Mouse (Mus musculus) forelimb bud, embryonic 11.5 days (tissue): ENCODE data around the gene Fam71b.
A peak's percentile ranks its signal among the peaks of the same experiment; 100 is the strongest.

ENCODE experiments used
- DNase-seq: peaks from one replicate; pipeline ENCODE4 v3.0.0-alpha.2; 2012; ENCODE audit warnings: low read depth, low spot score

Fam71b gene

DNA sequence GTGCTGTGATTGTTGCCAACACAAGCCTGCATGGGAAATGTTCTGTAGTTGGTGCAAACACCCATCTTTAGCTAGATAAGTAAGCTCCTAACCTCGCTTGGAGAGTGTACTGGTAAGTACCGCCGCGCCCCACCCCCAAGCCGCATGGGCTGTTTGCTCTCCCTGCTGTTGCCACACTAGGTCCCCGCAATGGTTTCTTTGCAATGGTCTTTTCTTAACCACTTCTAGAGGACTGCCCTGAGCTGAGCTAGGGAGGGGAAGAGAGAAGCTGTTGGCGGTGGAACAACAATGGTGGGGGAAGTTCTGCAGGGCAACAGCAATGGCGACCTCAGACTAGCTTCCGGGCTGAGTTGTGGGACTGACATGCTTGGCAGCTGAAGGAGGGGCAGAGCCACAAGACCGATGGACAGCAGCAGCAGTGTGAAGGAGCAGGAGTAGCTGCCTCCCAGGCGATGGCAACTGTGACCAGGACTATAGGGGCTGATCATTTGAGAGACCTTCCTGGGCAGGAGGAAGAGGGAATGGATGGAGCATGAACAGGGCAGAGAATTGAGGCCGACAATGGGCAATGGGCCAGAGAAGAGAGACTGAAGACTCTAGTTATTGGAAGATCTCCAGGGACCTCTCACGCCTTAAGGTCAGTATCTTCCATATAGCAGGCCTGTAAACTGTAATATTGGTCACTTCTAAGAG, at the start of gene Fam71b:
Fam71b (plus strand) TSS at position 393 of the 693 bp plus-strand sequence.
- no peak for DNase-seq

DNA sequence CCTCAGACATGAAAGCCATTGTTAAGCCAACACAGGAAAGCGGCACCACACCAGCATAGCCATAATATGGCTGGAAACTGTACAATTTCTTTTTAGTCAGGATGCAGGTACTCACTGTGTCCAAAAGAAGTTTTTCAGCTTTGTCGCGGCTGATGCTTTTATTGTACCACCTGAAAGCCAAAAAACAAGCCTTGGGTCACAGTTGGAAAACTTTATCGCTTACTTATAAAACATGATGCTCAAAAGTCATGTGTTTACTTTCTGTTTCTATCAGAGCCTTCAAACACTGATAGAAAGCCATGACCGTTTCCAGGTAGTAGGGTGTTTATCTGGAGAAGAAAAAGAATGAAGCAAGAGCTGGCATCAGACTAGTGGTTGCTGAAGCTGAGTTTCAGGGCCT, 48.6 kb upstream of the Fam71b start:
- DNase-seq, result no peak

DNA sequence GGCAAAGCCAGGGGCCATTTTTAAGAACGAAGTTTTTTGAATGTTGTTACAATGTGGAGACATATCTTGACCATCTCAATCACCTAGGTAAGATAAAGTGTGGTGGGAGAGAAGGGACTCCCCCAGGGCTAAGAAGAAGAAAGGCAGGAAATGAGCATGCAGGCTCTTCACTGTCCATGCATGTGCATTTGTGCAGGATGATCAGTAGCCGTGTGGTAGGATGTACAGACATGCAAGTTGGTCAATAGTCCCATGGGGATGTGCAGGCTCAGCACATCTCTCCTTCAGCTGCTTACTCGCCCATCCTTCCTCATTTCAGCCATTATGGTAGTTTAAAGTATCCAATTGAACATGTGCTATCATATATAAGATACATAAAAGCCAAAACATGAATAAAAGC, 47.9 kb upstream of the Fam71b start:
- no peak for DNase-seq

DNA sequence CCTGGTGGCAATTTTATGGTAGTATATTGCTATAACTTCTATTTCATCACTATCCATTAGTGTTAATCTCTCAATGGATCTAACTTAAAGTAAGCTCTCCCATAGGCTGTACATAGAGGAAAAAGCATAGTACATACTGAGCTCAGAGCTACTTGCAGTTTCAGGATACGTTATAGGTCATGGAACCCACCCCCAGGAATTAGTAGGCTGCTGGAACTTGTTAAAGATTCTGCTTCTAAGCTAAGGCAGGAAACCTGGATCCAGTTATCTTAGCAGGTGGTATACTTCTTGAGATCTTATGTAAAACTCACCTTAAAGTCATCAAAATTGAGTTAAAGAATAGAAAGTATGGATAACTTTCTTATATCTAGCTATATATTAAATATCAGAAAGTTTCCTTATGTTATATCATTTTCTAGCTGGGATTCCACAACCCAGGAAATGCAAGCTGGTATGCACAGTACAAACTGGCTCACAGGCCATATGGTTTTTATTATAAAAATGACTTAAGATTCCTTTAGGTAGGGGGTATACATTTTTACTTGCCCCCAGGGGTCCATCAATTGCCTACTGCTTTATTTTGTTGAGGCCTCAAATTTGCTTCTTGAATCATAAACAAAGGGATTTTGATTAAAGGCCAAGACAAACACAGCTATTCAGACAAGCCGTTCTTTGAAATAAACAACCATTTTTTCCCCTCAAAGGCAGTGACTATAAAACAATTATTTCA, 46.5 kb upstream of the Fam71b start:
- DNase-seq, result peak; percentile 59

DNA sequence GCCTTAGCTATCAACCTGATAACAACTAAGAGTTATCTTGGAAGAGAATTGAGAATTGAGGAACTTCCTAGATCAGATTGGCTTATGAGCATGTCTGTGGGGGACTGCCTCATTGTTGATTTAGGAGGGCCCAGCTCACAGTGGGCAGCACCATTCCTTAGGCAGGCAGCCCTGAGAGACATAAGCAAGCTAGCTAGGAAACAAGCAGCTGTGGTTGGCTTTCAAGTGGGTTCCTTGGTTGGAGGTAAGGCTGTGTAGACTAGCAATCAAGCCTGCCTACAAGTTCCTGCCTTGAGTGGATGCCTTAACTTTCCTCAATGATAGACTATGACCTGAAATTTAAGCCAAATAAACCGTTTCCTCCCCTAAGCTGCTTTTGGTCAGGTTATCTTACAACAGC, 38.0 kb upstream of the Fam71b start:
- DNase-seq, result no peak

DNA sequence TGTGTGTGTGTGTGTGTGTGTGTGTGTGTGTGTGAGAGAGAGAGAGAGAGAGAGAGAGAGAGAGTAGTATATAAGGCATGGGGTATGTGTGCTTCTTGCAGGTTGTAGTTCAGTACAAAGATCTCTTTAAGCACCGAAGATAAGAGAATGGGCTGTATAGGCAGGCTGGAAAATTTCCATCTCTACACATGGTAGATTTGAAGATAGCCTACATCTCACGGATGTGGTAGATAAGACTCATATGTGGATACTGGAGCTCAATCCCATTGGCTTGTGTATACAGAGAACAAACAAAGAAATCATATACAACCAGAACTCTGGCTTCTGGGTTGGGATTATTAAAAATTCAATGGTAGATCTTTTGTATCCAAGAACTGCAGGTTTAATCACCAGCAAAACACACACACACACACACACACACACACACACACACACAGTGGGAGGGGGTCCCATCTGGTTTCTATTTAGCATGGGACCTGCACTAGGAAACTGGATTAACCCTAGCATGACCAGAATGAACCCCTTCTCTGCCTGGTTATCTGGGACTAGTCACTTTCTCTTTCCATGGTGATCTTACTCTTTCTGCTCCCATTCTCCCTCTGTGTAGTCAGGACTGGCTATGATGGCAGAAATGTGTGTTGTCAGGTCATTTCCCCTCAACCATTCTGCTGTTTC, 35.2 kb upstream of the Fam71b start:
- DNase-seq, result peak; percentile 63

DNA sequence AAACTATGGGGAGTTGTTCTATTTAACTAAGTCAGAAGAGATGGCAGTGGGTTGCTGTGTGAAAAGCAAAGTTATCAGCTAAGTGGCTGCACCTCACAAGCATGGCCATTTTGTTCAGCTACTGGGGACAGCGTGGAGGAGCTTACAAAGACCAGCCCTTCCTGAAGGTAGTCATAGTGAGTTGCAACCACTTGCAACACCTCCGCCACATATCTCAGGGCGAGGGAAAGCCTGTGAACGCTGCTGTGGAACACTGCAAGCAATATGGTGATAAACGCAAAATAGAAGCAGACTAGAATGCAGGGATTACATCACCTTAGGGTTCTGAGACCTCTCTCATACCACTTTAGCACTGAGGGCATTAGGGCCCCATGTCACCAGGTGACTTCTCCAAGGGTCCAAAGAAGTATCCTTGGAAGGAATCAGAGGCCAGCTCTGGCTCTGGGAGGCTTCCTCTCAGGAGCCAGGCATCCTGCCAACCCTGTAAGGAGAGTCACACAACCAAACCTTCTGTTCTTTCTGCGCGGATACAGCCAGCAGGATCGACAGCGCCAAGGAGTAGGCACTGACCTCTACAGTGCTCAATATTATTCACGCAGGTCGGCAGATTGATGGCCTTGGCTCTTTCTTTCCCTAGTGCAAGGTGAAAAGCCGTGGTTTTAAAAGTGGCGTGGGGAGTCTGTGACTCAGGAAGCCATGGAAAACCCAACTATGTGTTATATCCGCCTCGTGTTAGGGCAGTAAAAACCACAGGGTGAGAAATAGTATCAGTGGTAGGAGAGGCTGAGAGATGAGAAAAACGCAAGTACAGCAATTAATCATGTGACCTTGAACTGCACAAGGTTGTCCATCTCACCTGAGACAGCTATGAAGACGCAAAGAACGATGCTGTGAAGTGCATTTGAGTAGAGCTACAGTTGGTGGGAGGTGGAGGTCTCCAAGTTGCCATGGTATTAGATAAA, 34.0 kb upstream of the Fam71b start:
- no peak for DNase-seq

DNA sequence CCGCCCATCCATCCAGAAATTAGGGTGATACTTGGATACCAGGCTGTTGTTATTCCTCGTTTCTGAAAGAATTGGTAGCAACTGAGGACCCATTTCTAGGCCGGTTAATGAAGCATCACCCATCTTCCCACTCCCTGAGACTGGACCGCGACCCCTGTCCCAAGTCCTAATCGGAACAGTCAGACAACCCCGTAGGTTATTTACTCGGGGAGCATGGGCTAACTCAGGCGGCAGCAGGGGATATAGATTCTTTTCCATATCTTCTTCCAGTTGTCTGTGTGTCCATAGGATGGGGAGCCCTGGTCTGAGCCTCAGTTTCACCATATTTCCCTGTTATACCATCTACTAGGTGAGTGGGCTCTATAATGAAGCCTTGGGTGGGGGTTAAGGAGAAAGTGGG, 32.5 kb upstream of the Fam71b start:
- DNase-seq, result no peak

DNA sequence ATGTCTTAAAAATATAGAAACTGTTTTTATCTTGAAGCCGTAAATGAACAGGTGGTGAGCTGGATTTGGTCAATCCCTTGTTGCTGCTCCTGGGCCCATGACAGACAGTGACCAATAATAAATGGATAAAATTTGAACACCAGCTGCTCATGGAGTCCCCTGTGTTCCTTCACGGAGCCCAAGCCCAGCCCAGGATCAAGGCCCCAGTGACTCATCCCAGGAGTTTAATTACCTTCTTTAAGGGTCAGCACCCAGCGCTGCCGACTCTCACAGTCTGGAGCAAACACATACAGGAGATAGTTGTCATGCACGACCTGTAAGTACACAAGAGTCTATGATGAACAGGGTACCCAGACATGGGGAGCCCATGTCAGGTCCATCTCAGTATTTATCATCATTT, 30.6 kb upstream of the Fam71b start:
- DNase-seq, result no peak

DNA sequence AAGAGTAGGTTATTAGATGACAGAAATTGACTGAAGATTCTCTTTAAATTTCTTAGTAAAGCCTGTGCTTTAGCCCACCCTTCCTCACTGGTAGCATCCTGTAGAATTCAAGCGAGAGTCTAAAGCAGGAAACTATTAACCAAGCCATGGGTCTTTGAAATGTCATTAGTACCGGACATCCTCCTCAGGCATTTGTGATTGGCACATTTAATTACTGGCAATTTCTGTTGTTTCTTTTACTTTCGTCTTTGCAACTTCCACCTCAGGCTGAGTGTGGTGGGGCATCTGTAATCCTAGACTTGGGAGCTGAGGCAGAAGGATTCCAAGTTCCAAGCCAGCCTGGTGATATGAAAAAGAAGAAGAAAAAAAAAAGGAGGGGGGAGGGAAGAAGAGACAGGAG, 30.0 kb upstream of the Fam71b start:
- no peak for DNase-seq

DNA sequence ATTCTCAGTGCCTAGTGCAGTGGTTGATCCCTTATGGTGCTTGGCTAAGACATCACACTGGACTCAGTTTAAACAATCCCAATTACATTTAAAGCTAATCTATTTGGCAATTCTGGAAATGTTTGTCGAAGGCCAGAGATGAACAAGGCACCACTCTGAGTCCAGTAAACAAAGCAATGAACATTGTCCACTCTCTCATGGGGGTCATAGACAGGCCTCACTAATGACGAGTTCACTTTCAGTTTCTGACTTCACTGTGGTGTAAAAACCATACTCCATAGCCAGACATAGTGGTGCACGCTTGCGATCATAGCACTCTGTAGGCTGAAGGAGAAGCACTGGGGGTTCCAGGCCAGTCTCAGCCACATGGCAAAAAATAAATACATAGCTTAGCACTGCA, 25.9 kb upstream of the Fam71b start:
- no peak for DNase-seq

DNA sequence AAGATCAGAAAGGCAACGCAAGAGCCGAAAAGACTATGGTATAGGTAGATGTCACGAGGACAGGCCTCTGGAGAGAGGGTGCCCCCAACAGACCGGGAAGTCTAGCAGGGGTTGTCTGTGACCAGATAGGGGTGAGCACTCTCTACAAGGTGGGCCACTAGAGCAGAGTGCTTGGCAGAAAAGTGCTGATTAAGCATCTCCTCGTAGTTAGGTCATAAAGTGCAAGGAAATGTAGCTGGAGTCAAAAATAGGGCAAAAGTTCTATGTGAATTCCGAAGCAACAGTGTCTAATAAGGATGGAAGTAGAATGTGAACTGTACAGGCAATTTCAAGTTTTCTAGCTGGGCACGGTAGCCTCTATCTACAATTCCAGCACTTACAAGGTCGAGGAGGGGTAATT, 25.1 kb upstream of the Fam71b start:
- no peak for DNase-seq

DNA sequence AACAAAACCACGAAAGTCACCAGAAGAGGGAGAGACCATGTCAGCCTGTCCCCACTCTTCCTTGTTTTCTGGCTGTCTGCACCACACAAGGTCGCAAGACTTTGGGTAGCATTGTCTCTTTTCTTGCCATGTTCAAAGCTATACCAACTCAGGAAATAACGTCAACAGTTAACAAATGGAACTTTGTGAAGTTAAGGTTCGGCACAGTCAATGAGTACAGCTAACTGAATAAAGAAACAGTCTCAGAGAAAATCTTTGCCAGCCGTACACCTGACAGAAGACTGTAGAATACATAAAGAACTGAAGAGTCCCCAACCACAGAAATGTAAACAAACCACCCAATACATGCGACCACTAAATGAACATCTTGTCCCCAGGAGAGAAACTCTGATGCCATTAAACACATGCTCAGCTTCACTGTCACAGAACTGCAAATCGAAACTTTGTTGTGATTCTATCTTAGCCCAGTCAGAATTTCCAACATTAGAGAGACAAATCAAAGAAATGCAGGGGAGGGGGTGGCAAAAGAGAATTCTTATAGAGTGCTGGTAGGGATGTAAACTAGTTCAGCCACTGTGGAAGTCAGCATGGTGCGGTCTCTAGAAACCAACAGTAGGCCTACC, 23.9 kb upstream of the Fam71b start:
- DNase-seq, result no peak

DNA sequence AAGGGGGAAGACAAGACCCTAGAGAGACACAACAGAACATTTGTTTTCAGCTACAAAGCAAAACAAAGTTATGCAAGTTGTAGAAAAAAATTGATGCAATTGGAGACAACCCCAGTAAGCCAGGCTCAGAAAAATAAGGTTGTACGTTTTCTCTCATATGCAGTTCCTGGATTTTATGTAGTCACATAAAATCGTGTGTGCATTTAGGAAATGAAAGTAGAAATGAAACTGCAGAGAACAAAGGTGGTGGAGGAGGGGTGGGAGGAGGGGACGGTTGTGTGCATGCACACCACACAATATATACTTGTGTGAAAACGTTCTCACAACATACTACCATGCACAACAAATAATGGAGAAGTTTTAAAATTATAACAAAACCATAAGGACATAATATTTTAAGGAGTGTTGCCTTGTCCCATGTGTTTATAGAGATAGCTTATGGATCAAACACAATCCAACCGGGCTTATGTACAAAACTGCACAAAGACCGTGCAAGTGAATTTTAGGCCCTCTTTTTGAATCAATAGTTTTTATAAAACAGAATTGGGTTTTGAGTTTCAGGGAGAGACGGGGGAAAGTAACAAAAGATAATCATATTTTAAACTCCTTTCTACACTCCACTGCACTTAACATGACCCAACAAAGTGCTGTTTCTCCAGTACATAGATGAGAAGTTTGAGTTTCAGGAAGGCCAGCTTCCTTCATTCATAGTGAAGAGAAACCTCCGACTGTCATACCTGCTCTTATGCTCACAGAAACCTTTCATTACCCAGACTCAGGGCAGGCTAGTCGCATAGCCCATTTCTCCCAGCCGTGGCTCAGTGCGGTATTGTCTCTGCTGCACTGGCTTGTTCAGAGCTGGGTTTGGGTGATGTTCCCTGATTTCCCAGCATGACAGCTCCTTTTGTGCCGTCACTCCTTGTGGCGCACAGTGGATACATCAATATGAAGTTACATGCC, 23.0 kb upstream of the Fam71b start:
- DNase-seq, result no peak

DNA sequence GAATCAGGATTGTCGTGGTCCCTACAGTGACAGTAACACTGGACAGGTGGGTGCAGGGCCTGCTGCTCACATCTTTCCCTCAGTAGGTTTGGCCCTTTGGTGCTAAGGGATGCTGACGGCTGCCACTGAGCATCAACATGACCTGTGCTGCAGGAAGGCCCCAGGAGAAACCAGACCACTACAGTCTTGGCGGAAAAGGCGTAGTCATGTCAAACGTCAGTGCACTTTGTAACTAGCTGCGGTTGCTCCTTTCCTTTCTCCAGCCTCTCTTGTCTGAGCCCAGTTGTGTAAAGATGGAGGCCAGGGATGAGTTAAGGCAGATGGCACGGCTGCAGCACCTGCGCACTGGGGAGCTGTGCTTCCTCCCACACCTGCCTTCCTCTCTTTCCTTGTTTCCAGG, 21.3 kb upstream of the Fam71b start:
- no peak for DNase-seq

DNA sequence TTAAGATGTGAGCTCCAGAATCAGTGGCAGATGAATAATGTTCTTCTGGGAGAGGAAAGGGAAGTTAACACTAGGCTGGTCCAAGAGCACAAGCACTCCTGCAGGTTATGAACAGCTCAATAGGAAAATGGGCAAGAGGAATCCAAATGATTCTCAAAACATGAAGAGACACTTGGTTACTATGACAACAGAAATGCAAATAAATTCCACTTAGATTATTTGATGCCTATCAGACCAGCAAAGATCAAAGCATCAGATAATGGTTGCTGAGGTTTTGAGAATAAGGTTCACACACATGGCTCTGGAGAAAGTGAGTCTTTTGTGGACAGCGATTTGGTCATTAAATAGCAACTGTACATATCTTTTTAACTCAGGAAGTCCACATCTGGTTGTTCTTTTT, 19.0 kb upstream of the Fam71b start:
- DNase-seq, result no peak

DNA sequence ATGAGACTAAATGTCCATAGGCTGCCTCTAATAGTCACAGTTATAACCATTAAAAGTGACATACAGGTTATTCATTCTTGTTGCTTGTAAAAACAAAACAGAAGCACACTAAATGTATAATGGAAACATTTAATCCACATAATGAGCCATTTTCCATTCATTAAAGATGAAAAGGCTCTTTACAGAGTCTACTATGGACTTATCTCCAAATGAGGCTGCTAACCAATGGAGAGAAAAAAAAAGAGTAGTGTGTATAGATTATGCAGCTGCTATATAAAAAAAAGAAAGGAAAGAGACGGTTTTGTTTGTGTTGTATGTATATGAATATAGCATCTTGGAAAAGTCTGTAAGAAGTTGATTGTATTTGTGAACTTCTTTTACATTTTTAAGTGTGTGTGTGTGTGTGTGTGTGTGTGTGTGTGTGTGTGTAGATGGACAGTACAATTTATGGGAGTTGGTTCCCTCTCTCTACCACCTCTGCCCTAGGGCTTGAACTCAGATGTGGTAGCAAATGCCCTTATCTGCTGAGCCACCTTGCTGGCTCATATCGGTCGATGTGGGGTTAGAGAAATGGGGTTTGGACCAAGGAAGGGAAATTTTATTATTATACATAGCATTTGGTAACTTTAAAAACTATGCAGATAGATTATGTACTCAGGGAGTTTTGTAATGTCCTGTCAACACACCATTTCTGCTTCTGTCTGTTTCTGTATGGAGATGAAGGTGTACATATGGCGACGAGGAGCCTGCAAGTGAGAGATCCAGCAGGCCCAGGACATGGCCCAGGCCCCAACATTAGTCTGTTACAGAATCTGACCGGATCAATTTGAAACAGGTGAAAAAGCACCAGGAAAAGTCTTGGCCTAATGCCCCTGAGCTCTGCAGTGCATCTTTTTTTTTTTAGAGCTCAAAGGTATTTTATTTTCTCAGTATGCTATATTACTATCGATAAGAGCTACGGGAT, 18.3 kb upstream of the Fam71b start:
- DNase-seq, result no peak

DNA sequence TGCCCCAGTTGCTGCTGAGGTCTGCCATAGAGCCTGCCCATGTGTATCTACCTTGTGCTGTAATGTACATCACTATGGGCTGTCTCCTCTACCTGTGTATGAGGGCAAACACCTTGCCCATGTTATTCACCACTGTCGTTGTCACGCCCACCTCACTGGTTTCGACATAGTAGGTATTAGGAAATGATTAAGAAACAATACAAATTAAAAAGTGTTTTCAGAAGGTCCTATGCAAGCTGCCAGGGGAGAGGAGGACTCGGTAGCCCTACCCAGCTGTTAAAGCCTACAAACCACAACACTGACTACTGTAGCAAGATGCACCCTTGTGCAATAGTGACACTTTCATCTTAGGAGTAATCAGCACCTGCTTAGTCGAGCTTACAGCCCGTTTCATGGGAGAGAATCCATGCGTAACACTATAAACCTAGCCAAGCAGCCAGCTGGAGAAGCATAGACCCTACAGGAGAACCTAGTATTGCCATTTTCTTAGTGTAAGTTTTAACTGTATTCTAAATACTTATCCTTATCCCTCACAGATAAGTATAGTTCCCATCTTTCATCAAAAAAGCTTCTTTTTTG, 16.2 kb upstream of the Fam71b start:
- DNase-seq, result no peak

DNA sequence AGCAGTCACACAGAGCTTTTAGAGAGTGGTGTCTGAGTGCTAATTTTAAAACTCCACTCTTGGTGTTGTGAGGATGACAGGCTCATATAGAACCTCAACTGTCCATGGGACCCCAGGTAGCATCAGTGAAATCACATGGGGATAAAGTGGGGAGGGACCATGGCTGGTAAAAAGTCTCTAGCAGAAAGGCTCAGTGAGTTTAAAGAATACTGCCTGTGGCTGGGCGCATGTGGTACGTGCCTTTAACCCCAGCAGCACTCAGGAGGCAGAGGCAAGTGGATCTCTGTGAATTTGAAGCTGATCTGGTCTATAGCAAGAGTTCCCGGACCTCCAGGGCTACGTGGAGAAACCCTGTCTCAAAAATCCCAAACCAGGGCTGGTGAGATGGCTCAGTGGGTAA, 13.9 kb upstream of the Fam71b start:
- no peak for DNase-seq
